In the genomic region with DNA sequence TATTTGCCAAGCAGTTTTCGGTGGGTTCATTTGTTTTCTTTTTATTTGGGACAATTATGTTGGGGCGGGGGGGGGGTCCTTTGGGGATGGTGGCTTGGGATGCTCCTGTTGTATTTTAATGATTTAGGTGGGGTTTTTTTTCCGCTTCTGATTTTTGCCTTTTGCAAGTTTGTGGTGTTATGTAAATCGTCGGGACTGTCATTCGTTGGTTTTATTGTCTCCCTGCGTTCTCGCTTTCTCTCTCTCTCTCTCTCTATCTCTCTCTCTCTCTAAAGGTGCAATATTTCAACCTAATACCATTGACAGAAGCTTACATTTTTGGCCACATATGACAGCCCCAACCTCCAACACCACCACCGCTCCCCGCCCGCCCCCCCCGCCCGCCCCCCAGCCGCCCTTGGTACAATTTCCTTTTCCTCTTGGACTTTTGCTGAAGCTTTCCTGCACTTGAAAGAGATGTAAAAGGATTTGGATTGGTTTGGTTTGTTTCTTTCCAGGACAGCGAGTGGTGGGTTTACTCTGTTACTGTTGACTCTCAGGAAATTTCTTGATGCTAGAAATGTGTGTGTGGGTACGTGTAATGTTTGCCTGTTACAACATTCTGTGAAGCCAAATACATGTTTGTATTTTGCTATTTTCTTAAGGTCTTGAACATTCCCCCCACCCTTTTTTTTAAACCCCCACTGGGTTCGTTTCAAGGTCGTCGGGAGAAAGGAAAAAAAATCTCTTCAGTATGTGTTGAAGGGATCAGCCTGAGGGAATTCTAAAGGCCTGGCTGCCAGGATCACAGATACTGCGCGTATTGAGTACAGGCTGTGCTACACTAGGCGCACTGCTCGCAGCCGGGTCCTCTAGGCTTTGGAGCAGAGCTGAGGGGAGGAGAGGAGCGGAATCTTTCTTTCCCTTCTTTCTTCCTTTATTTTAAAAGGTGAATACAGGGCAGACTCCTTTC, we compare ENCODE assay signal across 8 mouse cellular contexts. TPM values are rescaled to one million over a fixed set of nuclear protein-coding genes. Genes with fewer than 3 reads are reported as not detected.
A peak's percentile ranks its signal among the peaks of the same experiment; 100 is the strongest.
DNase-seq lines count a peak whose midpoint lies in the region; TF ChIP-seq lines count a peak whose summit lies in the region.

No protein-coding gene starts in this region.

- no peaks in the 10 kb centered on the region for H3K79me2 ChIP-seq in heart, adult 2 months (replicated peaks; ENCODE audit: control insufficient read depth, insufficient read depth, low read length)

- no peaks in the 10 kb centered on the region; the same call in 1 of the 2 replicates for H3K36me3 ChIP-seq in heart, adult 2 months (ENCODE audit: control insufficient read depth, insufficient read depth, low read length)
- H3K36me3 ChIP-seq in kidney, adult 2 months (ENCODE audit: control insufficient read depth, insufficient read depth, low read length) = no peaks in the 10 kb centered on the region

- peak overlapping the region; percentile 99 for H3K27ac ChIP-seq in heart, adult 2 months
- peak overlapping the region; percentile 98 for H3K27ac ChIP-seq in kidney, adult 2 months (ENCODE audit: insufficient read depth, low read depth, low read length)

- H3K4me1 ChIP-seq in heart, adult 2 months (ENCODE audit: control insufficient read depth, insufficient read depth, low read length) = peaks cover 4% of the 10 kb centered on the region; the same call in 1 of the 2 replicates
- peaks cover 22% of the 10 kb centered on the region for H3K4me1 ChIP-seq in kidney, adult 2 months (ENCODE audit: control insufficient read depth, insufficient read depth, low read length)

- peak overlapping the region; percentile 76 for H3K4me3 ChIP-seq in heart, adult 2 months
- H3K4me3 ChIP-seq in kidney, adult 2 months (ENCODE audit: insufficient read depth, low read depth, low read length) = peak overlapping the region; percentile 57

- WGBS in heart, adult 2 months = 8% methylated on average over 25 of the region's 25 CpGs
- 12% methylated on average over 25 of the region's 25 CpGs for WGBS in kidney, adult 2 months

- H3K9ac ChIP-seq in heart, adult 2 months (ENCODE audit: low read depth, low read length) = peak overlapping the region; percentile 93

- no peak for TF ChIP-seq CTCF in heart, adult 2 months (IDR thresholded peaks at IDR 0.05)
- no peak for TF ChIP-seq CTCF in kidney, adult 2 months (conservative IDR thresholded peaks at IDR 0.05; ENCODE audit: insufficient read depth, insufficient read length, low read depth, low read length)

- TF ChIP-seq EP300 in heart, adult 2 months (IDR thresholded peaks at IDR 0.05; ENCODE audit: insufficient read depth, low read depth, low read length) = 0 out of 2 replicates have a peak, but pooled peaks have one; percentile 1

- no peaks in the 10 kb centered on the region; the same call in 1 of the 2 replicates for H3K27me3 ChIP-seq in heart, adult 2 months (ENCODE audit: control insufficient read depth, insufficient read depth, low read length)
- no peaks in the 10 kb centered on the region for H3K27me3 ChIP-seq in kidney, adult 2 months (replicated peaks; ENCODE audit: control insufficient read depth, insufficient read depth, low read length)

- TF ChIP-seq POLR2A in heart, adult 2 months (IDR thresholded peaks at IDR 0.05; ENCODE audit: insufficient read depth, low read depth, low read length) = peak; percentile 68
- TF ChIP-seq POLR2A in kidney, adult 2 months (IDR thresholded peaks at IDR 0.05; ENCODE audit: low read depth, low read length) = no peak

- DNase-seq in right cerebral cortex, postnatal 10 days (ENCODE audit: low spot score in 2 of 2) = peak; percentile 65 to 72
- DNase-seq in right cerebral cortex, postnatal 36 days (ENCODE audit: low spot score in 2 of 2) = no peak
- peak; percentile 80 for DNase-seq in cerebellum, adult 9-10 months
- peak; percentile 60 to 73 for DNase-seq in heart, adult 2 months
- peak; percentile 58 for DNase-seq in kidney, adult 2 months
- peak; percentile 59 for DNase-seq in lung, postnatal 36 days
- DNase-seq in thymus, postnatal 4 days = peak; percentile 58
- no peak for DNase-seq in spleen, postnatal 4 days (ENCODE audit: low spot score in 2 of 2)

- intact Hi-C loops in heart, adult 2 months (cut with DNase I) = loop anchor here (2.0 to 10.0 kb wide), 7 partner anchors 193 to 985 kb away; no protein-coding TSS in a partner anchor

RNA-seq across cellular contexts. Expression of a gene that starts 0.8 kb away (rescaled TPM):
- 10 to 100 TPM; 15.4 to 21.7 TPM for total RNA-seq in heart, adult 2 months (2021)
- 16.5 and 17.8 TPM in 2 replicates for polyA plus RNA-seq in heart, adult 2 months (2012; rRNA removed)
- 11.7 and 13.0 TPM in 2 replicates for polyA plus RNA-seq in kidney, adult 2 months (2012; rRNA removed)

RNA-seq across cellular contexts. Expression of a gene that starts 1.2 kb away (rescaled TPM):
- total RNA-seq in heart, adult 2 months (2021) = not detected
- polyA plus RNA-seq in heart, adult 2 months (2012; rRNA removed) = not detected in 2 replicates
- not detected in 2 replicates for polyA plus RNA-seq in kidney, adult 2 months (2012; rRNA removed)

RNA-seq across cellular contexts. Expression of a gene that starts 57.3 kb away (rescaled TPM):
- total RNA-seq in heart, adult 2 months (2021) = not detected
- polyA plus RNA-seq in heart, adult 2 months (2012; rRNA removed) = not detected in 2 replicates
- not detected in 2 replicates for polyA plus RNA-seq in kidney, adult 2 months (2012; rRNA removed)

Comparison
In these comparisons a context has a peak if more than half of its experiments do, and no peak if none do; other contexts are left out.
1. DNase-seq: peak in right cerebral cortex, postnatal 10 days (2 of 2), cerebellum, adult 9-10 months (single experiment), heart, adult 2 months (2 of 2), kidney, adult 2 months (single experiment), lung, postnatal 36 days (single experiment) and thymus, postnatal 4 days (single experiment); none in right cerebral cortex, postnatal 36 days (0 of 2) and spleen, postnatal 4 days (0 of 2).